Mouse (Mus musculus) MEL (cell line): ENCODE results near the gene Ndrg4. TPM values are rescaled to one million over a fixed set of nuclear protein-coding genes. Genes with fewer than 3 reads are reported as not detected.

Experiments used
- DNase-seq: peaks from one replicate; pipeline ENCODE4 v3.0.0; 2011; ENCODE audit warnings: low read depth, low spot score
- H3K27ac ChIP-seq: 2 replicates; pipeline ENCODE4 v1.5.1; 2012; ENCODE audit warnings: low read depth, mild to moderate bottlenecking, control low read depth, low read length, moderate library complexity; ENCODE audit not compliant: control insufficient read depth
- H3K27me3 ChIP-seq, 2 experiments: fragments of 150-350 bp in 1 of 2; sonication (generic) in 1 of 2; 2 replicates each; pipeline ENCODE4 v1.6.1; 2012; ENCODE audit warnings: low read length in 2 of 2, mild to moderate bottlenecking in 2 of 2, improper control_type of control experiment in 1 of 2, moderate library complexity in 1 of 2; ENCODE audit not compliant: insufficient read depth in 2 of 2, control insufficient read depth in 1 of 2
- H3K36me3 ChIP-seq, 2 experiments: 2 replicates each; pipeline ENCODE4 v1.6.1; 2012 to 2014; ENCODE audit warnings: low read length in 2 of 2, improper control_type of control experiment in 1 of 2, inconsistent platforms in 1 of 2, mild to moderate bottlenecking in 1 of 2; ENCODE audit not compliant: insufficient read depth in 2 of 2, control insufficient read depth in 1 of 2
- H3K4me1 ChIP-seq, 2 experiments: fragments of 150-350 bp in 1 of 2; sonication (generic) in 1 of 2; 2 replicates each; pipeline ENCODE4 v1.6.1; 2012; ENCODE audit warnings: low read length in 2 of 2, improper control_type of control experiment in 1 of 2, mild to moderate bottlenecking in 1 of 2; ENCODE audit not compliant: insufficient read depth in 2 of 2, control insufficient read depth in 1 of 2
- H3K4me3 ChIP-seq, 2 experiments: fragments of 150-350 bp in 1 of 2; sonication (generic) in 1 of 2; 2 replicates each; pipeline ENCODE4 v1.5.1; 2012; ENCODE audit warnings: low read depth in 2 of 2, low read length in 2 of 2, mild to moderate bottlenecking in 2 of 2, moderate library complexity in 2 of 2, control low read depth in 1 of 2, improper control_type of control experiment in 1 of 2; ENCODE audit not compliant: control insufficient read depth in 1 of 2, insufficient read depth in 1 of 2
- H3K79me2 ChIP-seq: 2 replicates; pipeline ENCODE4 v1.6.1; 2012; ENCODE audit warnings: mild to moderate bottlenecking, low read length, moderate library complexity; ENCODE audit not compliant: control insufficient read depth, poor library complexity, insufficient read depth
- H3K9ac ChIP-seq: 2 replicates; pipeline ENCODE4 v1.6.1; 2012; ENCODE audit warnings: low read depth, mild to moderate bottlenecking, control low read depth, low read length, moderate library complexity; ENCODE audit not compliant: control insufficient read depth, poor library complexity, severe bottlenecking
- H3K9me3 ChIP-seq: fragments of 150-350 bp; sonication (generic); replicated peaks from 2 replicates; pipeline ENCODE4 v1.6.1; 2012; ENCODE audit warnings: mild to moderate bottlenecking, low read length, improper control_type of control experiment, moderate library complexity; ENCODE audit not compliant: insufficient read depth
- BHLHE40 ChIP-seq: IDR thresholded peaks from 2 replicates; pipeline ENCODE4 v1.6.1; 2012; ENCODE audit warnings: low read depth, mild to moderate bottlenecking, inconsistent platforms, low read length, improper control_type of control experiment, borderline replicate concordance
- CHD1 ChIP-seq: IDR thresholded peaks from 2 replicates; pipeline ENCODE4 v1.6.1; 2012; ENCODE audit warnings: low read depth, mild to moderate bottlenecking, inconsistent platforms, low read length, improper control_type of control experiment
- CHD2 ChIP-seq: IDR thresholded peaks from 2 replicates; pipeline ENCODE4 v1.6.1; 2011; ENCODE audit warnings: low read length, improper control_type of control experiment
- E2F4 ChIP-seq: IDR thresholded peaks from 2 replicates; pipeline ENCODE4 v1.6.1; 2011; ENCODE audit warnings: low read depth, low read length, improper control_type of control experiment, borderline replicate concordance
- ELF1 ChIP-seq: IDR thresholded peaks from 2 replicates; pipeline ENCODE4 v1.6.1; 2014; ENCODE audit warnings: low read depth, mild to moderate bottlenecking, inconsistent platforms, low read length, improper control_type of control experiment, moderate library complexity
- EP300 ChIP-seq, 2 experiments: IDR thresholded peaks; 2 replicates each; pipeline ENCODE4 v1.6.1; 2011; ENCODE audit warnings: improper control_type of control experiment in 2 of 2, low read length in 2 of 2, low read depth in 1 of 2, mild to moderate bottlenecking in 1 of 2
- ETS1 ChIP-seq: IDR thresholded peaks from 2 replicates; pipeline ENCODE4 v1.6.1; 2012; ENCODE audit warnings: low read depth, mild to moderate bottlenecking, inconsistent platforms, low read length, improper control_type of control experiment, moderate library complexity
- GABPA ChIP-seq: IDR thresholded peaks from 2 replicates; pipeline ENCODE4 v1.6.1; 2012; ENCODE audit warnings: low read depth, mild to moderate bottlenecking, inconsistent platforms, low read length, improper control_type of control experiment, moderate library complexity
- GATA1 ChIP-seq: IDR thresholded peaks from 2 replicates; pipeline ENCODE4 v1.6.1; 2011; ENCODE audit warnings: low read depth, low read length, improper control_type of control experiment
- HCFC1 ChIP-seq: IDR thresholded peaks from 2 replicates; pipeline ENCODE4 v1.6.1; 2012; ENCODE audit warnings: low read depth, mild to moderate bottlenecking, inconsistent platforms, low read length, improper control_type of control experiment, moderate library complexity
- JUND ChIP-seq: IDR thresholded peaks from 2 replicates; pipeline ENCODE4 v1.6.1; 2011; ENCODE audit warnings: low read depth, mild to moderate bottlenecking, improper control_type of control experiment, low read length
- KAT2A ChIP-seq: conservative IDR thresholded peaks from 2 replicates; pipeline ENCODE4 v1.6.1; 2012; ENCODE audit warnings: low read depth, low read length, improper control_type of control experiment, inconsistent platforms
- MAFK ChIP-seq: IDR thresholded peaks from 2 replicates; pipeline ENCODE4 v1.6.1; 2011; ENCODE audit warnings: low read depth, mild to moderate bottlenecking, low read length, improper control_type of control experiment, borderline replicate concordance
- MAX ChIP-seq: IDR thresholded peaks from 2 replicates; pipeline ENCODE4 v1.6.1; 2011; ENCODE audit warnings: low read length, improper control_type of control experiment
- MAZ ChIP-seq: IDR thresholded peaks from 2 replicates; pipeline ENCODE4 v1.6.1; 2012; ENCODE audit warnings: low read depth, mild to moderate bottlenecking, inconsistent platforms, low read length, improper control_type of control experiment
- MEF2A ChIP-seq: IDR thresholded peaks from 2 replicates; pipeline ENCODE4 v1.6.1; 2014; ENCODE audit warnings: low read depth, mild to moderate bottlenecking, inconsistent platforms, low read length, improper control_type of control experiment; ENCODE audit not compliant: poor library complexity, insufficient replicate concordance, severe bottlenecking; ENCODE audit errors: extremely low read depth
- MXI1 ChIP-seq: IDR thresholded peaks from 2 replicates; pipeline ENCODE4 v1.6.1; 2011; ENCODE audit warnings: mild to moderate bottlenecking, low read depth, low read length, improper control_type of control experiment
- MYB ChIP-seq: IDR thresholded peaks from 2 replicates; pipeline ENCODE4 v1.6.1; 2011; ENCODE audit warnings: mild to moderate bottlenecking, low read depth, low read length, improper control_type of control experiment
- MYC ChIP-seq: IDR thresholded peaks from 2 replicates; pipeline ENCODE4 v1.6.1; 2011; ENCODE audit warnings: low read depth, mild to moderate bottlenecking, low read length, improper control_type of control experiment, moderate library complexity
- NELFE ChIP-seq: IDR thresholded peaks from 2 replicates; pipeline ENCODE4 v1.6.1; 2011; ENCODE audit warnings: low read depth, low read length, improper control_type of control experiment
- NRF1 ChIP-seq: IDR thresholded peaks from 2 replicates; pipeline ENCODE4 v1.6.1; 2014; ENCODE audit warnings: low read depth, mild to moderate bottlenecking, inconsistent platforms, low read length, improper control_type of control experiment, moderate library complexity; ENCODE audit not compliant: poor library complexity, insufficient read depth, severe bottlenecking
- POLR2A ChIP-seq, 2 experiments: IDR thresholded peaks; 2 replicates each; pipeline ENCODE4 v1.6.1; 2011 to 2012; ENCODE audit warnings: low read length in 2 of 2, mild to moderate bottlenecking in 2 of 2, control low read depth in 1 of 2, improper control_type of control experiment in 1 of 2, low read depth in 1 of 2, moderate library complexity in 1 of 2; ENCODE audit not compliant: control insufficient read depth in 1 of 2, insufficient read depth in 1 of 2, poor library complexity in 1 of 2
- POLR2AphosphoS2 ChIP-seq: IDR thresholded peaks from 2 replicates; pipeline ENCODE4 v1.6.1; 2011; ENCODE audit warnings: low read length, improper control_type of control experiment
- POLR2AphosphoS5 ChIP-seq: IDR thresholded peaks from 2 replicates; pipeline ENCODE4 v1.6.1; 2012; ENCODE audit warnings: low read depth, borderline replicate concordance, mild to moderate bottlenecking, inconsistent platforms, low read length, moderate library complexity, mixed read lengths
- RAD21 ChIP-seq: IDR thresholded peaks from 2 replicates; pipeline ENCODE4 v1.6.1; 2011; ENCODE audit warnings: mild to moderate bottlenecking, low read depth, low read length, improper control_type of control experiment
- RCOR1 ChIP-seq: IDR thresholded peaks from 2 replicates; pipeline ENCODE4 v1.6.1; 2012; ENCODE audit warnings: low read depth, mild to moderate bottlenecking, inconsistent platforms, low read length, improper control_type of control experiment
- SIN3A ChIP-seq: IDR thresholded peaks from 2 replicates; pipeline ENCODE4 v1.6.1; 2012; ENCODE audit warnings: low read length, improper control_type of control experiment, inconsistent platforms
- SMC3 ChIP-seq: IDR thresholded peaks from 2 replicates; pipeline ENCODE4 v1.6.1; 2011; ENCODE audit warnings: low read depth, low read length, improper control_type of control experiment
- TAL1 ChIP-seq: IDR thresholded peaks from 2 replicates; pipeline ENCODE4 v1.6.1; 2012; ENCODE audit warnings: mild to moderate bottlenecking, inconsistent platforms, low read length, moderate library complexity, mixed read lengths
- TBP ChIP-seq: IDR thresholded peaks from 2 replicates; pipeline ENCODE4 v1.8.0; 2011; ENCODE audit warnings: low read depth, low read length, improper control_type of control experiment
- TCF12 ChIP-seq: IDR thresholded peaks from 2 replicates; pipeline ENCODE4 v1.6.1; 2014; ENCODE audit warnings: low read depth, mild to moderate bottlenecking, inconsistent platforms, low read length, improper control_type of control experiment, moderate library complexity
- UBTF ChIP-seq: IDR thresholded peaks from 2 replicates; pipeline ENCODE4 v1.6.1; 2012; ENCODE audit warnings: low read depth, mild to moderate bottlenecking, inconsistent platforms, low read length, improper control_type of control experiment, moderate library complexity, borderline replicate concordance; ENCODE audit not compliant: insufficient read depth
- USF1 ChIP-seq: IDR thresholded peaks from 2 replicates; pipeline ENCODE4 v1.6.1; 2014; ENCODE audit warnings: low read depth, mild to moderate bottlenecking, inconsistent platforms, low read length, improper control_type of control experiment, moderate library complexity
- USF2 ChIP-seq, 2 experiments: IDR thresholded peaks; 2 replicates each; pipeline ENCODE4 v1.6.1; 2011 to 2012; ENCODE audit warnings: improper control_type of control experiment in 2 of 2, low read length in 2 of 2, borderline replicate concordance in 1 of 2, inconsistent platforms in 1 of 2, low read depth in 1 of 2, mild to moderate bottlenecking in 1 of 2; ENCODE audit not compliant: insufficient read depth in 1 of 2
- ZC3H11A ChIP-seq: IDR thresholded peaks from 2 replicates; pipeline ENCODE4 v1.6.1; 2012; ENCODE audit warnings: low read depth, mild to moderate bottlenecking, inconsistent platforms, low read length, improper control_type of control experiment
- ZKSCAN1 ChIP-seq: IDR thresholded peaks from 2 replicates; pipeline ENCODE4 v1.6.1; 2012; ENCODE audit warnings: low read depth, mild to moderate bottlenecking, inconsistent platforms, low read length, improper control_type of control experiment, moderate library complexity
- ZMIZ1 ChIP-seq: IDR thresholded peaks from 2 replicates; pipeline ENCODE4 v1.6.1; 2012; ENCODE audit warnings: low read depth, mild to moderate bottlenecking, inconsistent platforms, low read length, improper control_type of control experiment, moderate library complexity
- ZNF384 ChIP-seq: IDR thresholded peaks from 2 replicates; pipeline ENCODE4 v1.6.1; 2012; ENCODE audit warnings: low read depth, mild to moderate bottlenecking, inconsistent platforms, low read length, improper control_type of control experiment
- polyA plus RNA-seq, 2 experiments: library from polyadenylated mRNA; stranded (reverse) in 1 of 2; unstranded in 1 of 2; fragments of >175 nt in 1 of 2; fragments of >200 nt in 1 of 2; gene quantifications; 2 replicates each; pipeline versions ENCODE4 v1.2.1 to v1.2.4; 2012; ENCODE audit warnings: low replicate concordance in 2 of 2, low read depth in 1 of 2; ENCODE audit not compliant: insufficient read length in 2 of 2, insufficient read depth in 1 of 2, missing spikeins in 1 of 2
- total RNA-seq: library from RNA; depleted of rRNA; stranded (reverse); fragments of 300-350 nt; gene quantifications from 2 replicates; pipeline ENCODE4 v1.2.3, GENCODE M21; 2012

The Ndrg4 gene
- total and polyA plus RNA-seq, 3 experiments = 0.15 to 0.28 TPM; not detected in 1

GRCm38 (mm10) chr8:95663599-95663949 is 13.2 kb upstream of the Ndrg4 start:
- Histone ChIP-seq H3K79me2 (no peaks in the 10 kb centered on the region; the same call in 1 of the 2 replicates), H3K4me3 (peak overlapping the region; percentile 47 to 53), H3K4me1 (peaks cover 11 to 46% of the 10 kb centered on the region in 2 experiments), H3K27ac (peak overlapping the region; percentile 89), H3K36me3 (peaks cover 0 to 30% of the 10 kb centered on the region in 2 experiments; a peak in 2 of 4 replicates), H3K9ac (peak overlapping the region; percentile 59), H3K9me3 (no peaks in the 10 kb centered on the region), H3K27me3 (no peaks in the 10 kb centered on the region)
- TF ChIP-seq USF1 = no peak
- TF ChIP-seq E2F4 = no peak
- TF ChIP-seq MEF2A = no peak
- no peak for TF ChIP-seq ETS1
- TF ChIP-seq TAL1 = no peak
- no peak for TF ChIP-seq NRF1
- TF ChIP-seq TBP = peak; percentile 88
- no peak for TF ChIP-seq CHD1
- no peak for TF ChIP-seq SMC3
- no peak for TF ChIP-seq MYB
- no peak for TF ChIP-seq ZKSCAN1
- TF ChIP-seq MAZ = no peak
- TF ChIP-seq EP300 (IDR thresholded peaks at IDR 0.05; ENCODE audit: low read depth in 1 of 2, low read length in 2 of 2) = no peak
- TF ChIP-seq BHLHE40 = no peak
- TF ChIP-seq ELF1 = 0 out of 2 replicates have a peak, but pooled peaks have one; percentile 5
- TF ChIP-seq MAFK = no peak
- TF ChIP-seq POLR2A (IDR thresholded peaks at IDR 0.05; ENCODE audit: control insufficient read depth in 1 of 2, insufficient read depth in 1 of 2, low read depth in 1 of 2, low read length in 2 of 2, poor library complexity in 1 of 2) = no peak
- no peak for TF ChIP-seq GATA1
- TF ChIP-seq ZC3H11A = no peak
- no peak for TF ChIP-seq TCF12
- no peak for TF ChIP-seq RCOR1
- 0 out of 2 replicates have a peak, but pooled peaks have one; percentile 14 for TF ChIP-seq MAX
- TF ChIP-seq HCFC1 = no peak
- TF ChIP-seq GABPA = no peak
- 0 out of 2 replicates have a peak, but pooled peaks have one; percentile 20 for TF ChIP-seq MXI1
- TF ChIP-seq ZMIZ1 = no peak
- no peak for TF ChIP-seq USF2 (IDR thresholded peaks at IDR 0.05; ENCODE audit: borderline replicate concordance in 1 of 2, insufficient read depth in 1 of 2, low read depth in 1 of 2, low read length in 2 of 2)
- TF ChIP-seq NELFE = peak; percentile 27; the same call in 1 of the 2 replicates
- TF ChIP-seq POLR2AphosphoS2 = no peak
- TF ChIP-seq CHD2 = no peak
- no peak for TF ChIP-seq MYC
- no peak for TF ChIP-seq KAT2A
- TF ChIP-seq JUND = no peak
- no peak for TF ChIP-seq RAD21
- no peak for TF ChIP-seq UBTF
- peak; percentile 52 for TF ChIP-seq SIN3A
- TF ChIP-seq ZNF384 = no peak
- no peak for TF ChIP-seq POLR2AphosphoS5
- peak; percentile 80 for DNase-seq
